Mouse (Mus musculus) testis, adult 2 months (tissue): ENCODE data around the gene 6030458C11Rik.

ENCODE experiments used
- CTCF ChIP-seq: fragments of 200-500 bp; IDR thresholded peaks from 2 replicates; pipeline ENCODE4 v1.5.1; 2012; ENCODE audit warnings: low read depth, mild to moderate bottlenecking, inconsistent platforms, low read length, moderate library complexity; ENCODE audit not compliant: control insufficient read depth, insufficient read depth, insufficient replicate concordance
- POLR2A ChIP-seq: fragments of 200-500 bp; IDR thresholded peaks from 2 replicates; pipeline ENCODE4 v1.6.1; 2012; ENCODE audit warnings: low read depth, mild to moderate bottlenecking, inconsistent platforms, low read length, moderate library complexity; ENCODE audit not compliant: control insufficient read depth

DNA sequence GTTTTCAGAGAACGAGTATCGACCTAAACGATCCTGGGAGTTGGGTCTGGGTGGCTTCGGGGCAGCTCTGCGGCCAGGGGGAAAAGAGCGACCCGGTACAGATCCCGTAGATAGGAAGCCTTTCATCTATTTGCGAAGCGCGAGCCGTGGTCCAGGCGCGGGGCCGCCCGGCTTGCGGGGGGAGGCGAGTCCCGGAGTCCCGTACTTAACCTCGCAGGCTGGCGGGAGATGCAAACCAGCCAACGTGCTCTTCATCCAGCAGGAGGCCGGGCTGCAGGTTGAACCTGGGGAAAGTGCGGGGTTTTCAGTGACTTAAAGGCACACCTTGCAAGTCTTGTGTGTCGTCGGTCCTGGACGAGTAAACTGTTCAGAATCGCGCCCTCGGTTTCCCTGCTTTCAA, 516 bp upstream of the 6030458C11Rik start:
- no peak for TF ChIP-seq POLR2A
- no peak for TF ChIP-seq CTCF
